Mouse (Mus musculus): ENCODE results near the gene Polr2i. TPM values are rescaled to one million over a fixed set of nuclear protein-coding genes. Genes with fewer than 3 reads are reported as not detected.

Polr2i gene
- polyA plus RNA-seq, 1 experiment from 2014 or later, result 186 TPM

GRCm38 (mm10) chr7:30213881-30214280, 17.9 kb upstream of the Polr2i start:
- H3K4me3 ChIP-seq (replicated peaks), result no peak overlapping the region
- H3K9me3 ChIP-seq, result no peaks in the 10 kb centered on the region
- no peaks in the 10 kb centered on the region for H3K36me3 ChIP-seq
- no peaks in the 10 kb centered on the region for H3K27me3 ChIP-seq
- ATAC-seq, result no peak
- H3K4me2 ChIP-seq (replicated peaks), result no peak overlapping the region
- H3K9ac ChIP-seq (replicated peaks), result no peak overlapping the region
- no peak overlapping the region for H3K27ac ChIP-seq
- WGBS, result 88% methylated on average over 3 of the region's 3 CpGs
- H3K4me1 ChIP-seq (replicated peaks), result peaks cover under 1% of the 10 kb centered on the region; the same call in 1 of the 2 replicates

GRCm38 (mm10) chr7:30215875-30216274, 15.9 kb upstream of the Polr2i start:
- Histone ChIP-seq H3K9ac (replicated peaks) (no peak overlapping the region), H3K36me3 (no peaks in the 10 kb centered on the region), H3K27ac (no peak overlapping the region), H3K4me3 (replicated peaks) (no peak overlapping the region), H3K27me3 (no peaks in the 10 kb centered on the region), H3K4me1 (replicated peaks) (peaks cover 13% of the 10 kb centered on the region), H3K4me2 (replicated peaks) (no peak overlapping the region), H3K9me3 (no peaks in the 10 kb centered on the region)
- ATAC-seq, result no peak
- 67% methylated on average over 3 of the region's 3 CpGs for WGBS

- H3K9ac ChIP-seq (replicated peaks), result 0 out of 2 replicates have a peak overlapping the region, but pooled peaks have one; percentile 3
- under 1% methylated on average over 15 of the region's 16 CpGs for WGBS
- no peaks in the 10 kb centered on the region for H3K36me3 ChIP-seq
- no peaks in the 10 kb centered on the region for H3K9me3 ChIP-seq
- 0 out of 2 replicates have a peak overlapping the region, but pooled peaks have one; percentile 2 for H3K4me3 ChIP-seq (replicated peaks)
- H3K27me3 ChIP-seq, result no peaks in the 10 kb centered on the region
- peaks cover 13% of the 10 kb centered on the region for H3K4me1 ChIP-seq (replicated peaks)
- peak overlapping the region; percentile 5; the same call in 1 of the 2 replicates for H3K27ac ChIP-seq
- ATAC-seq, result peak; percentile 78
- H3K4me2 ChIP-seq (replicated peaks), result peak overlapping the region; percentile 37
These were observed 15.0 kb upstream of the Polr2i start for GRCm38 (mm10) chr7:30216723-30217151.

GRCm38 (mm10) chr7:30217277-30217676, 14.5 kb upstream of the Polr2i start:
- no peak overlapping the region for H3K9ac ChIP-seq (replicated peaks)
- H3K27ac ChIP-seq, result no peak overlapping the region
- ATAC-seq, result peak; percentile 51
- no peaks in the 10 kb centered on the region; the same call in 1 of the 2 replicates for H3K36me3 ChIP-seq
- 83% methylated on average over 2 of the region's 2 CpGs for WGBS
- no peak overlapping the region for H3K4me2 ChIP-seq (replicated peaks)
- H3K9me3 ChIP-seq, result no peaks in the 10 kb centered on the region
- peaks cover 13% of the 10 kb centered on the region for H3K4me1 ChIP-seq (replicated peaks)
- no peaks in the 10 kb centered on the region for H3K27me3 ChIP-seq
- H3K4me3 ChIP-seq (replicated peaks), result no peak overlapping the region

GRCm38 (mm10) chr7:30219293-30220007, 12.3 kb upstream of the Polr2i start:
- ATAC-seq, result peak; percentile 68
- peak overlapping the region; percentile 68 for H3K9ac ChIP-seq (replicated peaks)
- H3K36me3 ChIP-seq, result peaks cover 21% of the 10 kb centered on the region
- H3K4me3 ChIP-seq (replicated peaks), result peak overlapping the region; percentile 44
- peaks cover 13% of the 10 kb centered on the region for H3K4me1 ChIP-seq (replicated peaks)
- H3K27ac ChIP-seq, result peak overlapping the region; percentile 73
- no peaks in the 10 kb centered on the region for H3K27me3 ChIP-seq
- H3K9me3 ChIP-seq, result no peaks in the 10 kb centered on the region
- 5% methylated on average over 16 of the region's 16 CpGs for WGBS
- H3K4me2 ChIP-seq (replicated peaks), result peak overlapping the region; percentile 75

- H3K27ac ChIP-seq, result no peak overlapping the region
- H3K9ac ChIP-seq (replicated peaks), result peak overlapping the region; percentile 68
- no peaks in the 10 kb centered on the region for H3K27me3 ChIP-seq
- WGBS, result 21% methylated on average over 11 of the region's 11 CpGs
- peak overlapping the region; percentile 44 for H3K4me3 ChIP-seq (replicated peaks)
- peak overlapping the region; percentile 75 for H3K4me2 ChIP-seq (replicated peaks)
- peaks cover 13% of the 10 kb centered on the region for H3K4me1 ChIP-seq (replicated peaks)
- no peaks in the 10 kb centered on the region for H3K9me3 ChIP-seq
- H3K36me3 ChIP-seq, result peaks cover 26% of the 10 kb centered on the region
- no peak for ATAC-seq
These were observed 11.8 kb upstream of the Polr2i start for GRCm38 (mm10) chr7:30220008-30220356.

- Histone ChIP-seq H3K4me2 (replicated peaks) (no peak overlapping the region), H3K4me3 (replicated peaks) (no peak overlapping the region), H3K9me3 (no peaks in the 10 kb centered on the region), H3K4me1 (replicated peaks) (peaks cover 13% of the 10 kb centered on the region), H3K27ac (no peak overlapping the region), H3K9ac (replicated peaks) (no peak overlapping the region), H3K36me3 (peaks cover 41% of the 10 kb centered on the region), H3K27me3 (no peaks in the 10 kb centered on the region)
- ATAC-seq, result no peak
- WGBS, result 89% methylated on average over 3 of the region's 3 CpGs
These were observed 10.3 kb upstream of the Polr2i start for GRCm38 (mm10) chr7:30221433-30221832.

GRCm38 (mm10) chr7:30222205-30222604, 9.5 kb upstream of the Polr2i start:
- H3K4me1 ChIP-seq (replicated peaks), result peaks cover 13% of the 10 kb centered on the region
- WGBS, result 97% methylated on average over 5 of the region's 5 CpGs
- H3K27ac ChIP-seq, result no peak overlapping the region
- no peak overlapping the region for H3K4me2 ChIP-seq (replicated peaks)
- no peak overlapping the region for H3K4me3 ChIP-seq (replicated peaks)
- no peak for ATAC-seq
- peaks cover 48% of the 10 kb centered on the region for H3K36me3 ChIP-seq
- no peak overlapping the region for H3K9ac ChIP-seq (replicated peaks)
- no peaks in the 10 kb centered on the region for H3K27me3 ChIP-seq
- H3K9me3 ChIP-seq, result no peaks in the 10 kb centered on the region

GRCm38 (mm10) chr7:30224206-30224605, 7.5 kb upstream of the Polr2i start:
- Histone ChIP-seq H3K4me3 (replicated peaks) (no peak overlapping the region), H3K9me3 (no peaks in the 10 kb centered on the region), H3K9ac (replicated peaks) (no peak overlapping the region), H3K27ac (no peak overlapping the region), H3K4me1 (replicated peaks) (peaks cover 9% of the 10 kb centered on the region), H3K4me2 (replicated peaks) (no peak overlapping the region), H3K36me3 (peaks cover 64% of the 10 kb centered on the region), H3K27me3 (no peaks in the 10 kb centered on the region)
- 93% methylated on average over 12 of the region's 12 CpGs for WGBS
- no peak for ATAC-seq

GRCm38 (mm10) chr7:30231328-30231668, 450 bp upstream of the Polr2i start:
- peak overlapping the region; percentile 96 for H3K27ac ChIP-seq
- peak overlapping the region; percentile 70 for H3K4me3 ChIP-seq (replicated peaks)
- peaks cover 59% of the 10 kb centered on the region for H3K36me3 ChIP-seq
- H3K4me1 ChIP-seq (replicated peaks), result peaks cover 27% of the 10 kb centered on the region
- peak; percentile 49 for ATAC-seq
- peak overlapping the region; percentile 73 for H3K9ac ChIP-seq (replicated peaks)
- H3K9me3 ChIP-seq, result no peaks in the 10 kb centered on the region
- peak overlapping the region; percentile 77 for H3K4me2 ChIP-seq (replicated peaks)
- 0% methylated on average over 16 of the region's 16 CpGs for WGBS
- H3K27me3 ChIP-seq, result no peaks in the 10 kb centered on the region

GRCm38 (mm10) chr7:30232631-30233148, 942 bp downstream of the Polr2i start:
- Histone ChIP-seq H3K4me3 (replicated peaks) (peak overlapping the region; percentile 70), H3K9ac (replicated peaks) (peak overlapping the region; percentile 78), H3K4me2 (replicated peaks) (peak overlapping the region; percentile 77), H3K36me3 (peaks cover 46% of the 10 kb centered on the region), H3K4me1 (replicated peaks) (peaks cover 27% of the 10 kb centered on the region), H3K9me3 (no peaks in the 10 kb centered on the region), H3K27ac (peak overlapping the region; percentile 96), H3K27me3 (no peaks in the 10 kb centered on the region)
- 6% methylated on average over 24 of the region's 24 CpGs for WGBS
- ATAC-seq, result peak; percentile 38

GRCm38 (mm10) chr7:30233387-30233786, 1.6 kb downstream of the Polr2i start:
- Histone ChIP-seq H3K9me3 (no peaks in the 10 kb centered on the region), H3K9ac (replicated peaks) (0 out of 2 replicates have a peak overlapping the region, but pooled peaks have one; percentile 19), H3K4me2 (replicated peaks) (peak overlapping the region; percentile 77), H3K4me1 (replicated peaks) (peaks cover 27% of the 10 kb centered on the region), H3K36me3 (peaks cover 40% of the 10 kb centered on the region), H3K27me3 (no peaks in the 10 kb centered on the region), H3K4me3 (replicated peaks) (peak overlapping the region; percentile 70), H3K27ac (no peak overlapping the region)
- no peak for ATAC-seq
- 89% methylated on average over 20 of the region's 20 CpGs for whole genome bisulfite sequencing
